Mouse (Mus musculus) forelimb bud, embryonic 11.5 days (tissue): ENCODE results near the gene Ppfia1.

ENCODE experiments used
- DNase-seq: peaks from one replicate; pipeline ENCODE4 v3.0.0-alpha.2; 2012; ENCODE audit warnings: low read depth, low spot score

The Ppfia1 gene

GRCm38 (mm10) chr7:144489067-144489774 lies 64.3 kb downstream of the Ppfia1 start:
- no peak for DNase-seq

- DNase-seq, result no peak
These were observed 73.2 kb downstream of the Ppfia1 start for GRCm38 (mm10) chr7:144480314-144480713.

- DNase-seq, result no peak
These were observed 74.0 kb downstream of the Ppfia1 start for GRCm38 (mm10) chr7:144479569-144479968.

GRCm38 (mm10) chr7:144475741-144476140 lies 77.8 kb downstream of the Ppfia1 start:
- no peak for DNase-seq

- no peak for DNase-seq
These were observed 80.0 kb downstream of the Ppfia1 start for GRCm38 (mm10) chr7:144473486-144473885.

- DNase-seq, result no peak
These were observed 82.4 kb downstream of the Ppfia1 start for GRCm38 (mm10) chr7:144471103-144471502.

- peak; percentile 85 for DNase-seq
These were observed 82.9 kb downstream of the Ppfia1 start, which contains the start of gene Cttn for GRCm38 (mm10) chr7:144470545-144471059. TSS of gene Cttn (minus strand) at chr7:144471009.

GRCm38 (mm10) chr7:144469908-144470544 lies 83.5 kb downstream of the Ppfia1 start:
- no peak for DNase-seq

- no peak for DNase-seq
These were observed 84.3 kb downstream of the Ppfia1 start for GRCm38 (mm10) chr7:144469181-144469641.

- no peak for DNase-seq
These were observed 84.8 kb downstream of the Ppfia1 start for GRCm38 (mm10) chr7:144468741-144469140.

GRCm38 (mm10) chr7:144462577-144462976 lies 91.0 kb downstream of the Ppfia1 start:
- DNase-seq, result no peak

GRCm38 (mm10) chr7:144461246-144461902 lies 92.2 kb downstream of the Ppfia1 start:
- DNase-seq, result no peak

- no peak for DNase-seq
These were observed 94.6 kb downstream of the Ppfia1 start for GRCm38 (mm10) chr7:144458881-144459280.

- no peak for DNase-seq
These were observed 102.9 kb downstream of the Ppfia1 start for GRCm38 (mm10) chr7:144450661-144451060.

- no peak for DNase-seq
These were observed 103.6 kb downstream of the Ppfia1 start for GRCm38 (mm10) chr7:144449637-144450570.

GRCm38 (mm10) chr7:144448186-144448585 lies 105.3 kb downstream of the Ppfia1 start:
- DNase-seq, result no peak

GRCm38 (mm10) chr7:144447146-144447545 lies 106.4 kb downstream of the Ppfia1 start:
- no peak for DNase-seq

- no peak for DNase-seq
These were observed 108.7 kb downstream of the Ppfia1 start for GRCm38 (mm10) chr7:144444788-144445187.

- no peak for DNase-seq
These were observed 111.6 kb downstream of the Ppfia1 start for GRCm38 (mm10) chr7:144441976-144442375.

- DNase-seq, result no peak
These were observed 112.1 kb downstream of the Ppfia1 start for GRCm38 (mm10) chr7:144441466-144441865.

- DNase-seq, result no peak
These were observed 114.7 kb downstream of the Ppfia1 start for GRCm38 (mm10) chr7:144438811-144439210.
